Mouse (Mus musculus) regulatory T cell (primary cell): Measurements from ENCODE around the gene Wdr92.
"Not testable (repeated sequence)": the region's sequence is repeated elsewhere in the genome, so short reads cannot be mapped to it uniquely, and the experiment has no call there.

Experiments used
- in situ Hi-C: fragments of 300-600 bp; cut with MboI, MseI; formaldehyde crosslinking; loops from one replicate; pipeline ENCODE4 v1.15.1; 2025; ENCODE audit warnings: high pct_unique_total_duplicates

Wdr92 gene

GRCm38 (mm10) chr11:17202481-17202880 lies 20.6 kb downstream of the Wdr92 start:
- in situ Hi-C loops = no loop called here

GRCm38 (mm10) chr11:17211258-17212140 lies 29.6 kb downstream of the Wdr92 start, which contains the start of gene Pno1:
Gene Pno1 (minus strand): TSS chr11:17211568.
- in situ Hi-C loops = loop anchor here (5.0 kb wide), 1 partner anchor 46 kb away; the partner anchor contains the start of gene C1d

GRCm38 (mm10) chr11:17212141-17212495 lies 30.2 kb downstream of the Wdr92 start:
- in situ Hi-C loops = loop anchor here (5.0 kb wide), 1 partner anchor 45 kb away; the partner anchor contains the start of gene C1d

GRCm38 (mm10) chr11:17212903-17213509 lies 31.1 kb downstream of the Wdr92 start:
- in situ Hi-C loops = loop anchor here (5.0 kb wide), 1 partner anchor 44 kb away; the partner anchor contains the start of gene C1d

- in situ Hi-C loops = no loop called here
Observed at GRCm38 (mm10) chr11:17215475-17215874, 33.6 kb downstream of the Wdr92 start.

- in situ Hi-C loops = no loop called here
Observed at GRCm38 (mm10) chr11:17221126-17221525, 39.2 kb downstream of the Wdr92 start.

GRCm38 (mm10) chr11:17232792-17233191 lies 50.9 kb downstream of the Wdr92 start:
- in situ Hi-C loops = no loop called here

- in situ Hi-C loops = no loop called here
Observed at GRCm38 (mm10) chr11:17236449-17237037, 54.6 kb downstream of the Wdr92 start.

- in situ Hi-C loops = not testable (repeated sequence)
Observed at GRCm38 (mm10) chr11:17238598-17238997, 56.7 kb downstream of the Wdr92 start.

- in situ Hi-C loops = no loop called here
Observed at GRCm38 (mm10) chr11:17248715-17249114, 66.8 kb downstream of the Wdr92 start.

- in situ Hi-C loops = loop anchor here (5.0 to 25.0 kb wide), 2 partner anchors 45 to 745 kb away; partner anchors contain the start of genes Pno1 and Sec61g
Observed at GRCm38 (mm10) chr11:17256813-17257365, 75.0 kb downstream of the Wdr92 start.

GRCm38 (mm10) chr11:17257443-17257842 lies 75.5 kb downstream of the Wdr92 start, which contains the start of gene C1d:
Gene C1d (plus strand): TSS chr11:17257579.
- in situ Hi-C loops = loop anchor here (5.0 to 25.0 kb wide), 2 partner anchors 45 to 745 kb away; partner anchors contain the start of genes Pno1 and Sec61g

GRCm38 (mm10) chr11:17257861-17258260 lies 76.0 kb downstream of the Wdr92 start:
- in situ Hi-C loops = loop anchor here (5.0 to 25.0 kb wide), 2 partner anchors 46 to 746 kb away; partner anchors contain the start of genes Pno1 and Sec61g

- in situ Hi-C loops = loop anchor here (25.0 kb wide), 1 partner anchor 755 kb away; the partner anchor contains the start of gene Sec61g
Observed at GRCm38 (mm10) chr11:17267176-17267575, 85.3 kb downstream of the Wdr92 start.

GRCm38 (mm10) chr11:17268801-17269200 lies 86.9 kb downstream of the Wdr92 start:
- in situ Hi-C loops = loop anchor here (25.0 kb wide), 1 partner anchor 756 kb away; the partner anchor contains the start of gene Sec61g

- in situ Hi-C loops = loop anchor here (25.0 kb wide), 1 partner anchor 632 kb away; no protein-coding TSS in a partner anchor
Observed at GRCm38 (mm10) chr11:17279959-17280358, 98.1 kb downstream of the Wdr92 start.
